Mouse (Mus musculus): Measurements from ENCODE around the gene Gm8300.

DNA sequence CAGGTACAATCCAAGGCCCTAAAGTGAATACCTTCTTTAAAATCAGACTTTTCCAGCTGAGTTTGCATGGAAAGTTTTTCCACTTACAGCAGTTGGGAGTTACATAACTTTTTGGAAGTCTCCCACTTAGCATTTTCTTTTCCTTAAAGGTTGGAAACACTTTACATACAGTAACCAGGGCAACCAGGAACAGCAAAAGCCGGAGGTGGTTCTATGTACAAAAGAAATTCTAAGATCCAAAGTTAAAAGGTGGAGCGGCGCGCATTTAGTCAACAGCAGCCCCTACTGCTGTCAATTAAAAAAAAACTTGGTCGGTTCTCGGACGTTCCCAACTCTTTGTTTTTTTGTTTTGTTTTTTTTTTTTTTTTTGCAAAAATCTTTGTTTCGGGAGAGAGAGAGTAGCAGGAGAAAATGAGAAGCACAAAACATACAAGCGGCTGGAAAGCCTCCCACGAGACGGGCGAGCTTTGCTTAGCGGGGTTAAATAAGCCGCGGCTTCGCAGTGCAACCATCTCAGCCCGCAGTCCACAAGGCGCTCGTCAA is 42.6 kb upstream of the Gm8300 start:
- TF ChIP-seq HCFC1 (IDR thresholded peaks at IDR 0.05; ENCODE audit: low read depth, low read length): no peak
- TF ChIP-seq POLR2AphosphoS5 (IDR thresholded peaks at IDR 0.05; ENCODE audit: borderline replicate concordance, low read depth, low read length): no peak
- no peak for TF ChIP-seq ZKSCAN1 (IDR thresholded peaks at IDR 0.05; ENCODE audit: low read depth, low read length)
- no peak for TF ChIP-seq CTCF (IDR thresholded peaks at IDR 0.05 in 2 of 3, conservative IDR thresholded peaks at IDR 0.05 in 1 of 3; ENCODE audit: control insufficient read depth in 1 of 3, insufficient read depth in 1 of 3, low read depth in 2 of 3, low read length in 3 of 3, poor library complexity in 1 of 3, severe bottlenecking in 1 of 3)
- TF ChIP-seq POLR2A (IDR thresholded peaks at IDR 0.05; ENCODE audit: control insufficient read depth in 1 of 2, insufficient read depth in 1 of 2, low read depth in 1 of 2, low read length in 2 of 2, poor library complexity in 1 of 2): no peak
- TF ChIP-seq USF1 (IDR thresholded peaks at IDR 0.05; ENCODE audit: low read depth, low read length): no peak
- no peak for TF ChIP-seq EP300 (IDR thresholded peaks at IDR 0.05; ENCODE audit: low read depth in 1 of 2, low read length in 2 of 2)
- TF ChIP-seq E2F4 (IDR thresholded peaks at IDR 0.05; ENCODE audit: borderline replicate concordance, low read depth, low read length): no peak
- TF ChIP-seq NELFE (IDR thresholded peaks at IDR 0.05; ENCODE audit: low read depth, low read length): no peak
- no peak for TF ChIP-seq GABPA (IDR thresholded peaks at IDR 0.05; ENCODE audit: low read depth, low read length)
- no peak for TF ChIP-seq ETS1 (IDR thresholded peaks at IDR 0.05; ENCODE audit: low read depth, low read length)
- no peak for TF ChIP-seq KAT2A (conservative IDR thresholded peaks at IDR 0.05; ENCODE audit: low read depth, low read length)
- TF ChIP-seq ELF1 (IDR thresholded peaks at IDR 0.05; ENCODE audit: low read depth, low read length): no peak
